Mouse (Mus musculus) limb, embryonic 14.5 days (tissue): ENCODE data around the gene Nav3. TPM values are rescaled to one million over a fixed set of nuclear protein-coding genes. Genes with fewer than 3 reads are reported as not detected.

ENCODE experiments used
- ATAC-seq: fragments of 200-750 bp; cut with Nextera tagmentation; 2 replicates; pipeline ENCODE4 v1.8.0; 2017; ENCODE audit warnings: low read depth, moderate number of reproducible peaks, moderate TSS enrichment; ENCODE audit not compliant: low FRiP score
- DNase-seq: peaks from one replicate; pipeline ENCODE4 v3.0.0-alpha.2; 2015; ENCODE audit warnings: low spot score
- H3K27ac ChIP-seq: fragments of 300-500 bp; sonication (generic); replicated peaks from 2 replicates; pipeline ENCODE4 v1.5.1; 2014; ENCODE audit warnings: low read depth, mild to moderate bottlenecking, low read length, moderate library complexity, mixed read lengths
- H3K27me3 ChIP-seq: fragments of 300-500 bp; sonication (generic); 2 replicates; pipeline ENCODE4 v1.6.1; 2014; ENCODE audit warnings: low read length, mixed read lengths; ENCODE audit not compliant: control insufficient read depth, insufficient read depth
- H3K36me3 ChIP-seq: fragments of 300-500 bp; sonication (generic); 2 replicates; pipeline ENCODE4 v1.6.1; 2014; ENCODE audit warnings: mild to moderate bottlenecking, low read length, moderate library complexity, mixed read lengths; ENCODE audit not compliant: control insufficient read depth, insufficient read depth
- H3K4me1 ChIP-seq: fragments of 300-500 bp; sonication (generic); 2 replicates; pipeline ENCODE4 v1.6.1; 2014; ENCODE audit warnings: antibody characterized with exemption, low read length, mixed read lengths; ENCODE audit not compliant: control insufficient read depth, insufficient read depth
- H3K4me2 ChIP-seq: fragments of 300-500 bp; sonication (generic); replicated peaks from 2 replicates; pipeline ENCODE4 v1.6.1; 2014; ENCODE audit warnings: low read depth, mild to moderate bottlenecking, low read length, moderate library complexity; ENCODE audit not compliant: severe bottlenecking
- H3K4me3 ChIP-seq: fragments of 300-500 bp; sonication (generic); replicated peaks from 2 replicates; pipeline ENCODE4 v1.5.1; 2014; ENCODE audit warnings: low read length
- H3K9ac ChIP-seq: fragments of 300-500 bp; sonication (generic); 2 replicates; pipeline ENCODE4 v1.6.1; 2014; ENCODE audit warnings: mild to moderate bottlenecking, low read depth, low read length, moderate library complexity; ENCODE audit not compliant: severe bottlenecking
- H3K9me3 ChIP-seq: fragments of 300-500 bp; sonication (generic); 2 replicates; pipeline ENCODE4 v1.6.1; 2016; ENCODE audit warnings: low read length; ENCODE audit not compliant: control insufficient read depth
- POLR2A ChIP-seq: fragments of 200-500 bp; IDR thresholded peaks from 2 replicates; pipeline ENCODE4 v1.8.0; 2012; ENCODE audit warnings: inconsistent platforms, mild to moderate bottlenecking, moderate library complexity, borderline replicate concordance; ENCODE audit not compliant: insufficient read depth, insufficient read length; ENCODE audit errors: extremely low read depth
- WGBS: fragments of 180-500 bp; shearing (Covaris S2); extraction: QIAGEN DNeasy Blood & Tissue Kit; methylation state at CpG from one replicate; pipeline ENCODE4 v1.1.7; 2014; 5-methylcytosine and 5-hydroxymethylcytosine counted together
- polyA plus RNA-seq, 2 experiments: library from polyadenylated mRNA; depleted of rRNA in 1 of 2; stranded (reverse) in 1 of 2; unstranded in 1 of 2; fragments of >200 nt; fragmentation: Nextera tagmentation in 1 of 2; extraction: Ambion mirVana in 1 of 2; gene quantifications; 2 replicates each; pipeline versions ENCODE4 v1.2.1 to v1.2.3; 2012 to 2014

The Nav3 gene
- polyA plus RNA-seq, 2 experiments = 6.6 to 7.5 TPM

DNA sequence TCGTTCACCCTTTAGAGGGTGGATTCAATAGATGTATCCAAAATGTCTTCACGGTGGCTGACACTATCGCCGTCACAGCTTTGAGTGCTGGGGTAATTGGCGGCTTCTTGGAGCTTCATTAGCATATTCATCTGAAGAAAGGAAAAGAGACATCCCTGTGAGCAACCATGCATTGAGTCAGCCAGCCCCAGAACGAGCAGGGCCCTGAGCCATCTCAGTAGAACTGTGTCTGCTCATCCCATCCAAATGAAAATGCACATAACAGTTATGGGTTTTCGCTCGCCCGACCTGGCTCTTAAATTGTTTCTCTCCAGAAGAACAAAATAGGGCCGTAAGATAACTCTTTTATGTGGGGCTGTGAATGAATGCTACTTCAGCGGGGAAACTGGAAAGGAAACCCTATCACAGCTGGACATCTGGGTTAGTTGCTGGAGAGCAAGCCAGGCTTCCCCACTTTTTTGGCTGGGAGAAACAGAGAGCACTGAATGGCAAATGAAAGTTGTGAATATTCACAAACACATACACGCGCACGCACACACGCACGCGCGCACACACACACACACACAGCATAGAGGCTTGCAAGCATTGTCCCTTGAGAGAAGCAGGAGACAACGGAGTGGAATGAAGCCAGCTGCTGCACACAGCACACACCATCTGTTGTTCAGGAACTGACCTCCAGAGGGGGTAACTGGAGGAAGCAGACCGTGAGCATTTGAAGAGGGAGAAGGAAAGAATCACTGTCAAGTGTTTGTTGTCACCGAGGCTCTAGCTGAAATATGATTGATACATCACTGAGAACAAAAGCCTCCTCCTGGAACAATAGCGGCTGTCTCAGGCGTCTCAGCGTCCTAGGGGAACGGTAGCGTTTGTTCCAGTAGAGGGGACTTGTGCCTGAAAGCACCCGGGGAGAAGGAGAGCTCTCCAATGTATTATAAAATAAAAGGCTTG lies 771.6 kb downstream of the Nav3 start:
- peak overlapping the region; percentile 32 for H3K4me2 ChIP-seq
- no peak overlapping the region for H3K4me3 ChIP-seq
- no peaks in the 10 kb centered on the region for H3K27me3 ChIP-seq
- peak; percentile 72; the same call in 1 of the 2 replicates for ATAC-seq
- H3K4me1 ChIP-seq = peaks cover 3% of the 10 kb centered on the region; the same call in 1 of the 2 replicates
- no peaks in the 10 kb centered on the region for H3K9me3 ChIP-seq
- no peak for TF ChIP-seq POLR2A
- no peak overlapping the region for H3K27ac ChIP-seq
- WGBS = 52% methylated on average over 27 of the region's 27 CpGs
- peak; percentile 44 for DNase-seq
- H3K9ac ChIP-seq = no peak overlapping the region
- no peaks in the 10 kb centered on the region for H3K36me3 ChIP-seq

DNA sequence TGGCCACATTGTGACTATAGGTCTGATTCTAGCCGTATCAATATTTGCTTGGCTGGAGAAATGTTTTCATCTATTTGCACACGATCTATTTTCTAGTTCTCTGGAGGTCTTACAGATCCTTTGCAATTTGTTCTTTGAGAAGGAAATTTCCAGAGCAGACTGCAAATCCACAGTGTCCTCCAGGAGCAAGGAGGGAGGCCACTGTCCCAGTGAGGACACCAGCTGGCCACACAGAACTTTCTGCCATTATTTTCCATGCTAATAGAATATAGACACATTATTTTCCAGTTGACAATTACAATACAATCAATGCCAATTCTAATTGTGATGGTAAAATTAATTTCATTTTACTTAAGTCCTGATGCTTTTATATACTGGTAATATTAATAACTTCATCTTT lies 783.1 kb downstream of the Nav3 start:
- Histone ChIP-seq H3K36me3 (no peaks in the 10 kb centered on the region), H3K27me3 (no peaks in the 10 kb centered on the region), H3K4me3 (no peak overlapping the region), H3K27ac (no peak overlapping the region), H3K4me2 (no peak overlapping the region), H3K9me3 (no peaks in the 10 kb centered on the region), H3K9ac (no peak overlapping the region), H3K4me1 (no peaks in the 10 kb centered on the region)
- WGBS = 80% methylated on average over 2 of the region's 2 CpGs
- ATAC-seq (no peak), DNase-seq (no peak)
- no peak for TF ChIP-seq POLR2A

DNA sequence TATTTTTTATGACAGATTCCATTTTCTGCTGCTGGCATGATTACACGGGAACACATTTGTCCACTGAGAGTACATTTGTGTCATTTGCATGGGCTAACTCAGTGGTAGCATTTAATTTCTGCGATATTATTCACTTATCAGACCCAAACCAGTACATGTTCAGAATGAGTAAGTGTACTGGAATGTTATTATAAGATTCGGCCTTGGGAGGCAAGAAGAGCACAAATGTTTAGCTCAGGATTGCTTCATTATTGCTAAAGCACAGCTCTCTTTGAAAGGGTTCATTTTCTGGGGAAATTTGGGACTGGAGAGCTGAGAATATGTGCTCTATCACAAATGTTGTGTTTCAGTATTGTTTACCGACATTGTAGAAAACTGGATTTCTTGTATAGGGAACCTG lies 788.6 kb downstream of the Nav3 start:
- TF ChIP-seq POLR2A = no peak
- 82% methylated on average over 4 of the region's 4 CpGs for WGBS
- ATAC-seq (no peak), DNase-seq (no peak)
- no peaks in the 10 kb centered on the region for H3K9me3 ChIP-seq
- H3K27ac ChIP-seq = no peak overlapping the region
- no peaks in the 10 kb centered on the region for H3K36me3 ChIP-seq
- H3K4me3 ChIP-seq = no peak overlapping the region
- H3K4me2 ChIP-seq = no peak overlapping the region
- no peaks in the 10 kb centered on the region for H3K4me1 ChIP-seq
- no peak overlapping the region for H3K9ac ChIP-seq
- no peaks in the 10 kb centered on the region for H3K27me3 ChIP-seq

DNA sequence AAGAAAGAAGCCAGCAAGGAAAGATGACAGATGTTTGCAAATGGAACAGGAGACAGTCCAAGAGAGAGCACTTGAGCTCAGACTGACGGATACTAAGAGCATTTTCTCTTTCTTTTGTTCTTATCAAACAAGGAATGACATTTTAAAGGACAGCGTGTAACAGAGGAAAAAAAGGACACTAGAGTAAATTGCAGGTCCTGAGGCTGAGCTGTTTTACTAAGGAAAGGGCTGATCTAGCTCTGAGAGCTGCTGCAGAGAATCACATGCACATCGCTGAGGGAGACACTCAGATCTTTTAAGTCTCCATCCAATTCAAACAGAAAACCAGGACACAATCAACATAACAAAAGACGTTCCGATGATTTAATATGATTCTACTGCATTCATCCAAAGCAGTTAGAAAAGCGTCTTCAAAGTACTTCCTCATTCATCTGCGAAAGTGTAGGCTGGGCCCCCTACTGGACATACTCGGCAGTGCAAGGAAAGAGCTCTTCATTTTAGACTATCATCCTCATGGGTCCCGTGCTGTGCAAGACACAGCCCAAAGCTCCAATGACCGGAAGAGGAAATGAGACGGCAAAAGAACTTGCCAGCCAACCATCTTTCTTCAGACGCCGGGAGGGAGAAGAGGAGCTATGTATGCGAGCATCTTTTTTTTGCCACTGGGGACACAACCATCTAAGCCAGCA lies 791.2 kb downstream of the Nav3 start:
- Histone ChIP-seq H3K4me2 (peak overlapping the region; percentile 29; the same call in 1 of the 2 replicates), H3K9me3 (no peaks in the 10 kb centered on the region), H3K9ac (0 out of 2 replicates have a peak overlapping the region, but pooled peaks have one; percentile 12), H3K27me3 (no peaks in the 10 kb centered on the region), H3K27ac (no peak overlapping the region), H3K36me3 (no peaks in the 10 kb centered on the region), H3K4me1 (no peaks in the 10 kb centered on the region), H3K4me3 (no peak overlapping the region)
- peak; percentile 68 for DNase-seq
- no peak for ATAC-seq
- WGBS = 35% methylated on average over 14 of the region's 14 CpGs
- no peak for TF ChIP-seq POLR2A

DNA sequence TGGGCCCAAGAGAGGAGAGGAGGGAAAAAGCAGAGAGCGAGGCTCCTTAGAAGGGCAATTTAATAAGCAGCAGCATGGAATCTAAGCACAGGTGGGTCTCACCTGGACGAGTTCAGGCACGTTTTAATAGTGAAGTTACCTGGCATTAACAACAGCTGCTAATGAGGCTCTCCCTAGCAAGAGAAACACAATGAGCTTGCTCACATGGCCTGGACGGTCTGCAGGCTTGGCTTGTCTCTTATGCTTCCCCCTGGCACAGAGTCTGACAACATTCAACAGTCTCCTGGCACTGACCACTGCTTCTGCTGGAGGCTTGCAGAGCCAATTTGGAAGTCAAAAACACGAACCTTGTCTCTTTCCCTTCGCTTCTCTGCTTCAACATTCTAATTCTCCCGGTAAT lies 804.5 kb downstream of the Nav3 start:
- H3K4me1 ChIP-seq = no peaks in the 10 kb centered on the region
- no peaks in the 10 kb centered on the region for H3K27me3 ChIP-seq
- 64% methylated on average over 7 of the region's 7 CpGs for WGBS
- no peak overlapping the region for H3K4me3 ChIP-seq
- no peak for ATAC-seq
- H3K27ac ChIP-seq = no peak overlapping the region
- no peak overlapping the region for H3K4me2 ChIP-seq
- TF ChIP-seq POLR2A = no peak
- no peak overlapping the region for H3K9ac ChIP-seq
- DNase-seq = peak; percentile 6
- no peaks in the 10 kb centered on the region for H3K9me3 ChIP-seq
- H3K36me3 ChIP-seq = no peaks in the 10 kb centered on the region
